Mouse (Mus musculus) mammary gland, adult 2 months (tissue): Measurements from ENCODE around the gene Akr1c19. TPM values are rescaled to one million over a fixed set of nuclear protein-coding genes. Genes with fewer than 3 reads are reported as not detected.

Experiments used
- polyA plus RNA-seq: library from polyadenylated mRNA; depleted of rRNA; stranded (reverse); fragments of >200 nt; gene quantifications from 2 replicates; pipeline ENCODE4 v1.2.3, GENCODE M21; 2012; ENCODE audit warnings: low replicate concordance; rRNA removed

The Akr1c19 gene
- polyA plus RNA-seq, result 0.16 and 0.42 TPM in 2 replicates

DNA sequence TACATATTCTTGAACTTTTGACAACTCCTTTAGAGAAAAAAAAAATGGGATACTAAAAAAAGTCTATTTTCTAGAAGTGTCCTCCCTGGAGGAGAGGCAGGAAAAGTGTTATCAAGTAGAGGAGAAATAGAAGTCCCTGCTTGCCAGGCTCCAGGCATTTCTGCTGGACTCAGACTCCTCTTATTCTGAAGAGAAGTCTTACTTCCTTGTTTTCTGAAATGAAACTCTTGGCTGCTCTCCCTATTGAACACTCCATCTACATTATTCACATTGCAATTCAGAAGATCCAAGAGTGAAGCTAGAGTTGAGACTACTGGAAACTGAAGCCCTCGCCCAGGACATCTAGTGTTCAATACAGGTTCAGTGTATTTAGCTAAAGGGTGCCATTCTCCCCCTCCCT lies at the start of gene Akr1c19:
Akr1c19 (plus strand) TSS at position 260 of the 400 bp plus-strand sequence.

DNA sequence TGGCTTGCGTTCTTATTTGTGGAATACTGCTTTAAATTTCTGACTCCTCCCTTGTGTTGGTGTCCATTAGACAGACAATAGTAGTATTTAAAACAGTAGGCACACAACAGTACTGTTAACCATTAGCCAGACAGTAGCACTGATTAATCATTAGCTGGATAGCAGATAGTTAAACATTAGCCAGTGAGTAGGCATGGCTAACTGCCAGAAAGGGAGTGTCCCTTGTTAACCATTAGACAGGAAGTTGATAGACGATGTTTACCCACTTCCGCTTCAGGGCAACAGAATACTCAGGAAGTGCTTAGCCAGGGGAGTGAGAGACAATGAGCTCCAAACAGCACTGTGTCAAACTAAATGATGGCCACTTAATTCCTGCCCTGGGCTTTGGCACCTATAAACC lies 37.6 kb upstream of the Akr1c19 start, which contains the start of gene Akr1c13:
Akr1c13 (plus strand) TSS at position 247 of the 400 bp plus-strand sequence.

DNA sequence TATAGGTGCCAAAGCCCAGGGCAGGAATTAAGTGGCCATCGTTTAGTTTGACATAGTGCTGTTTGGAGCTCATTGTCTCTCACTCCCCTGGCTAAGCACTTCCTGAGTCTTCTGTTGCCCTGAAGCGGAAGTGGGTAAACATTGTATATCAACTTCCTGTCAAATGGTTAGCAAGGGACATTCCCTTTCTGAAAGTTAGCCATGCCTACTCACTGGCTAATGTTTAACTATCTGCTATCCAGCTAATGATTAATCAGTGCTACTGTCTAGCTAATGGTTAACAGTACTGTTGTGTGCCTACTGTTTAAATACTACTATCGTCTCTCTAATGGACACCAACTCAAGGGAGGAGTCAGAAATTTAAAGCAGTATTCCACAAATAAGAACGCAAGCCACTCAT lies 50.8 kb downstream of the Akr1c19 start, which contains the start of gene Akr1c12:
Akr1c12 (minus strand) TSS at position 150 of the 400 bp plus-strand sequence.

Other genes starting within 250 kb of the Akr1c19 start
- 1.9 and 5.8 TPM in 2 replicates for gene Akr1c14, start 179.7 kb upstream of the Akr1c19 start, polyA plus RNA-seq
- 3.7 and 10.8 TPM in 2 replicates for gene Akr1c18, start 78.0 kb upstream of the Akr1c19 start, polyA plus RNA-seq
- 1.7 and 4.4 TPM in 2 replicates for gene Akr1c13, start 37.5 kb upstream of the Akr1c19 start, polyA plus RNA-seq
- 0.27 and 0.60 TPM in 2 replicates for gene Akr1c12, start 50.7 kb downstream of the Akr1c19 start, polyA plus RNA-seq
- 0.37 TPM in 1 of 2 replicates, not detected in the other for gene Akr1c6, start 205.6 kb downstream of the Akr1c19 start, polyA plus RNA-seq